Mouse (Mus musculus) adrenal gland, postnatal 36 days (tissue): Measurements from ENCODE around the gene Agbl1. TPM values are rescaled to one million over a fixed set of nuclear protein-coding genes. Genes with fewer than 3 reads are reported as not detected.

ENCODE experiments used
- DNase-seq, 2 experiments: peaks; one replicate each; pipeline ENCODE4 v3.0.0; 2021; ENCODE audit warnings: mixed read lengths in 1 of 2
- total RNA-seq, 2 experiments: library from RNA; stranded (reverse); gene quantifications; 2 replicates each; pipeline ENCODE4 v1.2.3; 2021

The Agbl1 gene
- total RNA-seq, 2 experiments from 2014 or later: not detected

DNA sequence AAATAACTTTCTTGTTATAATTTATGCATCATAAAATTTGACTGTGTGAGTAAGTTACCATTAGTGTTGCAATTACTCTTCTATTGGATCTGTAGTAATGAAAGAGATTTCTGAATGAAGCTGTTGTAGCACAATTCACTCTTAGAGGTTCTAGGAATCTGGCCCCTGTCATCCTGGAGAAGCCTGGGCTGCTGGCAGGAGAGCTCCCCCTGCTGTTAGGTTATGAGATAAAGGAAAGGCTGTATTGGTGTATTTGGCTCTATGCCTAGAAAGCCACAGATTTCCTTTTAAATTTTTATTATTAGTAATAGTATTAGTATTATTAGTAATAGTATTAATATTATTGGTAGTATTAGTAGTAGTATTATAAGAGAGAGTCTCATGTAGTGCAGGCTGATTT lies 711.8 kb downstream of the Agbl1 start:
- DNase-seq: peak; percentile 34 to 57

DNA sequence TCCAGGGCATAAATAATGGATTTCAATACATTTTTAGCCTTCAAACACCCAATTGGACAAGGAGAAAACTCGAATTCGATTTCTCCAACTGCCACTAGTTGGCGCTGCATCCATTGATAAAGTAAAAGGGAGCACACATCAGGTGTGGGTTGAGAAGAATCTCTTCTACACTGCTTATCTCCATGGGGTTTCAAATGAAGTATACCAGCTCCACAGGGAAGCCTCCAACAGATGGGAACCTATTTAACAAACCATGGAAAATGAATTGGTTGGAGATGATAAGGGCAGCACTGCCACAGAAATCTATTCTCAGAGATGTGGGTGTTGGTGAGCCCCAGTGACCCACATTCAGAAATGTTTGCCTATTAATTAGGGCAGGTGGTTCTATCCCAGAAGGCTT lies 741.6 kb downstream of the Agbl1 start:
- peak; percentile 12 to 32 for DNase-seq

DNA sequence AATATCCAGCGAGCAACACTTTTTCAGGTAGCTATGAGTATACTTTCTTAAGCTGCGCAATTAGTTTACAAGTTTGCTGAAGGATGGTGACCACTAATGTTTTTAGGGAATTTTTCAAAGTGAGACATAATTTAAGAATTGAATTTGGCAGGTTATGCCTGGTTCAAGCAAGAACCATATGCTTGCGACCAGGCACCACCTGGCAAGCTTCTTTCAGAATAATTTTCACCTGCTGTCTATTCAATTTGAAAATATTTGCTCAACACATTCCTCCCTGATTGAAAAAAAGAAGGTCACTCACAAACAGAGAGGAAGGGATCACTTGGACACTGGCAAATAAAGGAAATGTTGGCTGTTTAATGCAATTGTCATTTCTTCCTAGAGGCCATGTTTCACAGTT lies 779.9 kb downstream of the Agbl1 start:
- no peak for DNase-seq

- no peak for DNase-seq
Observed at GRCm38 (mm10) chr7:77029019-77029418, 799.3 kb downstream of the Agbl1 start.

DNA sequence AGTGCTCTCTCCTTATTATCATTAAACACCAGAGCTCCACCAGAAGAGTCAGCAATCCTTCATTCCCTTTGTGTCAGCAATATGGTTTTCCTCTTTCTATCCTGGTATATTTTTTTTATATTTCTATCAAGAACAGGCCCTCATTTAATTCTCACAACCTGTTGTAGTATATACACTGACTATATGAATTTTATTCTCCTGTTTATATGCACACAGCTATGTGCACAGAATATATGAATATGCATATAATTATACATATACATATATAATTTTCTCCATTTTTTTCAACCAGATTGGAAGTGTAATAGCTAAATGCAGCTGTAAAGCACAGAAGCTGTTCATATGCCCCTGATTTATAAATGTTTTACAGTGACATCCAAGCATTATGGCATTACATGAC lies 846.3 kb downstream of the Agbl1 start:
- no peak for DNase-seq

DNA sequence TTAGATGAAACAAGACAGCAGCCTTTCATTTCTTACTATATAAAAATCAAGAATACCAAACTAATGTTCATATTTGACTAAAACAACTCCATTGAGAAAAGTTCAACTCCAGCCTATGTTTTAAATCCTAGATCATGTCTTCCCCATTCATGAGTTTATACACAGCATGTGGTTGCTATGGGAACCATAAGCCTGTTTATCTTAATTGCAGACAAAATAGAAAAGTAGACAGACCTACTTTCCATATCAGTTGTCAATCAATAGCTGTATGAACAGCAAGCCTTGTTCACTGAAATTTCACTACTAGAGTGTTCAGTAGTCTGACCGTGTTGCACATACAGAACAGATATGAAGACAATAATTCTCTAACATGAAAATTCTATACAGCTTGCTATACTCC lies 857.6 kb downstream of the Agbl1 start:
- no peak for DNase-seq

DNA sequence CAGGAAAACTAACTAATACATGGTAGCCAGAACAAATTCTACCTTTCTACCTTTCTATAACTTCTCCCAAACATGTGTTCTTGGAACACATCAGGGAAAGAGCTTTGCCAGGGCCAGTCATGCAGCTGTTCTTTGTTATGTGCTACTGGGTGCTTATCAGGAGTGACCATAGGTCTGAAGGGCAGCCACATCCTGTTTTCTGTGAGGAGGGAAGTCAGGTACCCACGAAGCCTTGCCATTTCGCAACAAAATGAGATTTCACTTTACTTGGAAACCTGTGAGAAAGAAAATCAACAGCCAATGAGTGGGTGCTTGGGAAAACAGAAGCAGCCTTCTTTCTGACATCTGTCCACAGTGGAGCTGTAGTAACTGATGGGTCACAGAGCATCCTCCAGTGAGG lies 865.5 kb downstream of the Agbl1 start:
- no peak for DNase-seq

DNA sequence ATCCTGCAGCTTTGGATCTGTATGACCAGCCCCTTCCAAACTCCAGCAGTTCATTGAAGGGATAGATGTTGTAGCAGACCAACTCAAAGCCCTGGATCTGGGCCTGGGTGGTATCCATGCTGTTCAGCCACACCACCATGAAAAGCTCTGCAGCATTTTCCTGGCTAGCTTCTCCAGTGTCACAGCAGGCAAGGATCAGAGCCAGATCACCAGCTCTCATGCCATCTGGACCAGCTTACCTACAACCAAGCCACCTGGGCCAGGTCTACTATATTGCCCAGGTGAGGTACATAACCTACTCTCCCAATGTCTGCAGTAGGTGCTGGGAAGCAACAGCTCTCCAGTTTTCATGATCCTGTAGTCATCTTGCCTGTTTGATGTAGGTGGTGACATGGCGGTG lies 884.3 kb downstream of the Agbl1 start:
- DNase-seq: no peak

DNA sequence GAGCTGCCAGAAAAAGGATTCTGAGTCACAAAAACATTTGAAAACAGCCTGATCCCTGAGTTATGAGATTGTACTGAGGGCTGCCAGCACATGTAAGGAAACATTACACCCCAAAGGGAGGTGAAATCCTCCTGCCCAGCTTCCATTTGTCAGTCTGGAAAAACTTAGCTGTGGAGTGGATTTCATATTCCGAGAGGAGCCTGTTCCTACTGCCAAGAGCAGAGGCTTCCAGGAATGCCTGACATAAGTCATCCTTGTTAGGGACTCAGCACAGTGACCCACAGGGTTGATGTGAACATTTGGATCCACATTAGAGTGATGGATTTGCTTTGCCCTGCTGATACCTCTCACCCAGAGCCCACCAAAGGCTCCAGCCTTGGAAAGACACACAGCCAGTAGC lies 899.4 kb downstream of the Agbl1 start:
- DNase-seq: no peak

DNA sequence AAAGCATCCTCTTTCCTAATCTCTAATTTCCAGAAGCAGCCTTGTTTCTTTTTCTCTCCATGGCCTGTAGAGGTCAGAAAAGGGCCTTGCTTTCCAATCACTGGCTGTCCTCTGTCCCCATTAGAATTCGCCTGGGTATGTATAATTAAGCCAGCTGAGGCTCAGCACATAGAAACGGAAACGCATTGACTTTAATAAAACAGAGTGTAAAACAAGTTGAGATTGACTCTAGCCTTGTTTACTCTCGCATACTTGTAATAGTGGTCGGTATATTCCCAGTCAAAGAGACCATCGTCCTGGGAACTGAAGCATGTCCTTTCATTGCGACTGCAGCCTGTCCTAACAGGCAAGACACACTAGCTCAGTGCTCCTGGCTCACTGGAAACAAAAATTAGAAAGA lies 902.3 kb downstream of the Agbl1 start:
- DNase-seq: no peak

DNA sequence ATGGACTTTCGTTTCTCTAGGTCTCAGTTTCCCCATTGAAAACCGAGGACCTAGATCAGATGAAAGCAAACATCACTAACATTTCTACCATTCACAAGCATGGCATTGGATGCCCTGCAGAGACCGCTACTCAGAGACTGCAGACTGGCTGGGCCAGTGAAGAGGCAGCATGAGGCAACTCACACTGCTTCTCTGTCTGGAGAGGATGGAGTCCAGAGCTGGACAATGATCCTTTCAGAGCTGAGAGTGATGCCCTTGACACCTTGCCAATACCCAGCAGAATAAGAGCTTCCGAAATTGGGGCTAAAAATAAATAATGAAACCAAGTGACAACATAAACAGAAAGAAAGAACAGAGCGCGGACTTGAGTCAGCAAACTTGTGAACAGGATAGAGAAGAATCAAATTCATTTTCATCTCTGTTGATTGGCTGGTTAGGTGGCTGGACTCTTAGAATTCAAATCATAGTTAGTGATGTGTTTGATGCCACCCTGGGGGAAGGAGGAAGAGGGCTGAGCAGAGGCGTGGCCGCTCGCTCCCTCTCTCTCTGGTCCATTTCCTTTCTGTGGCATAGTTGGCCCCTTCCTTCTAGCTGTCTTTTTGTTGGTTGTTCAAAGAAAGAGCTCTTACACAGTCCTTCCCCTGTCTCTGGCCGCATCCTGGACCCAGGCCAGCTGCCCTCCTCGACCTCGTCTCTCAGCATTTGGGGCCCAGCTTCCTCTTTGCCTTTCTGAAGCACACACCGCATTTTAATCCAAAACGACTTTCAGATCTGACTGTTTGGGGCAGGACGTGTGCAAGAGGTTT lies 903.1 kb downstream of the Agbl1 start:
- peak in 1 of 2 experiments; percentile 10 for DNase-seq

GRCm38 (mm10) chr7:77134860-77135259 lies 905.2 kb downstream of the Agbl1 start:
- DNase-seq: no peak

- no peak for DNase-seq
Observed at GRCm38 (mm10) chr7:77138707-77139106, 909.0 kb downstream of the Agbl1 start.

GRCm38 (mm10) chr7:77147527-77147926 lies 917.8 kb downstream of the Agbl1 start:
- no peak for DNase-seq

GRCm38 (mm10) chr7:77148820-77149219 lies 919.1 kb downstream of the Agbl1 start:
- DNase-seq: no peak

- DNase-seq: no peak
Observed at GRCm38 (mm10) chr7:77149846-77150245, 920.2 kb downstream of the Agbl1 start.

- no peak for DNase-seq
Observed at GRCm38 (mm10) chr7:77152393-77152792, 922.7 kb downstream of the Agbl1 start.

DNA sequence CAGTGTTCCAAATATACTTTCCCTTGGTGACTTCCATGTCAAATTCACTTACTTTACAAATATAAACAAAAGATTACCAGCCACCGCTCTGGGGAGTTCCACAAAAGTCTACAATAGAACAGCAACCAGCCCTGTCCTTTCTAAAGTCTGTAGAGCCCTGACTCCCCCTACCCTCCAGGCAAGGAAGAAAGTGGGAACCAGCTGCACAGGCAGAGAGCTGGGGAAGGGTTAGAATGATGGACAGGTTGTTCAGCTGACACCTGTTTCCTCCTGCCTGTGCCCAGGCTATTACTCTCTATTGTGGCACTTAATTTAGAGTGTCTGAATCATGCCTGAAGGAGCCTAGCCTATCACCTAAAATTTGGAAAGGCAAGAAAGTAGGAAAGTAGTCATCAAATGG lies 923.2 kb downstream of the Agbl1 start:
- no peak for DNase-seq

DNA sequence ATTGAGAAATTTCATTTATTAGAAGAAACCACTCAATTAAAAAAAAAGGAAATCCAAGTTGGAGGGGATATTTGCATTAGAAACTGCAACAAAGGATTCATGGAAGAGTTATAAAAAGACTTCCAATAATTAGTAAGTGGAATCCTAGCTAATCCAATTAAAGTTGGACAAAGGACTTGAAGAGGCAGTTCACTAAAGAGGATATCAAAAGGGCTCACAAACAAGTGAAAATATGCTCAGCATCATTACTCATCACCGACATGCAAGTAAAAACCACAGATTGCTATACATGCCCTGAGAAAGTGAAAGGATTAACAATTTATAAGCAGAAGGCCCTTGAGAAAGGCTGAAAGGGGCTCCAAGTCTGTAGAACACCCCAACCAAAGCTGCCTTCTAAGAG lies 935.2 kb downstream of the Agbl1 start:
- no peak for DNase-seq
